Mouse (Mus musculus) limb, embryonic 11.5 days (tissue): ENCODE data around the gene Usp35. TPM values are rescaled to one million over a fixed set of nuclear protein-coding genes. Genes with fewer than 3 reads are reported as not detected.

Experiments used
- ATAC-seq: fragments of 200-750 bp; cut with Nextera tagmentation; 2 replicates; pipeline ENCODE4 v1.8.0; 2017; ENCODE audit warnings: low read depth; ENCODE audit not compliant: insufficient number of reproducible peaks, low FRiP score, low TSS enrichment
- DNase-seq: peaks from one replicate; pipeline ENCODE4 v3.0.0-alpha.2; 2015; ENCODE audit warnings: low spot score
- H3K27ac ChIP-seq: fragments of 300-500 bp; sonication (generic); replicated peaks from 2 replicates; pipeline ENCODE4 v1.5.1; 2014; ENCODE audit warnings: low read depth, mild to moderate bottlenecking, low read length
- H3K27me3 ChIP-seq: fragments of 300-500 bp; sonication (generic); 2 replicates; pipeline ENCODE4 v1.6.1; 2014; ENCODE audit warnings: mild to moderate bottlenecking, low read length, mixed read lengths; ENCODE audit not compliant: control insufficient read depth, insufficient read depth
- H3K36me3 ChIP-seq: fragments of 300-500 bp; sonication (generic); 2 replicates; pipeline ENCODE4 v1.6.1; 2014; ENCODE audit warnings: mild to moderate bottlenecking, low read length, moderate library complexity, mixed read lengths; ENCODE audit not compliant: control insufficient read depth, insufficient read depth
- H3K4me1 ChIP-seq: fragments of 300-500 bp; sonication (generic); 2 replicates; pipeline ENCODE4 v1.6.1; 2014; ENCODE audit warnings: low read length, mixed read lengths; ENCODE audit not compliant: control insufficient read depth, insufficient read depth
- H3K4me2 ChIP-seq: fragments of 300-500 bp; sonication (generic); 2 replicates; pipeline ENCODE4 v1.6.1; 2014; ENCODE audit warnings: low read depth, mild to moderate bottlenecking, moderate library complexity; ENCODE audit not compliant: severe bottlenecking
- H3K4me3 ChIP-seq: fragments of 300-500 bp; sonication (generic); 2 replicates; pipeline ENCODE4 v1.5.1; 2014; ENCODE audit warnings: low read depth, low read length
- H3K9ac ChIP-seq: fragments of 300-500 bp; sonication (generic); 2 replicates; pipeline ENCODE4 v1.6.1; 2014; ENCODE audit warnings: mild to moderate bottlenecking, low read length
- H3K9me3 ChIP-seq: fragments of 300-500 bp; sonication (generic); 2 replicates; pipeline ENCODE4 v1.6.1; 2016; ENCODE audit warnings: low read length; ENCODE audit not compliant: control insufficient read depth
- WGBS: fragments of 180-500 bp; shearing (Covaris S2); extraction: QIAGEN DNeasy Blood & Tissue Kit; methylation state at CpG from one replicate; pipeline ENCODE4 v1.1.7; 2014; 5-methylcytosine and 5-hydroxymethylcytosine counted together
- polyA plus RNA-seq: library from polyadenylated mRNA; unstranded; fragments of >200 nt; fragmentation: Nextera tagmentation; extraction: Ambion mirVana; gene quantifications from 2 replicates; pipeline ENCODE4 v1.2.1, GENCODE M21; 2014

Usp35 gene
- polyA plus RNA-seq, 1 experiment from 2014 or later = 2.5 TPM

- ATAC-seq (no peak), DNase-seq (no peak)
- no peak overlapping the region for H3K4me2 ChIP-seq
- no peaks in the 10 kb centered on the region for H3K9me3 ChIP-seq
- H3K9ac ChIP-seq = no peak overlapping the region
- H3K4me3 ChIP-seq = no peak overlapping the region
- no peak overlapping the region for H3K27ac ChIP-seq
- H3K36me3 ChIP-seq = no peaks in the 10 kb centered on the region
- H3K27me3 ChIP-seq = no peaks in the 10 kb centered on the region
- WGBS = 74% methylated on average over 5 of the region's 5 CpGs
- no peaks in the 10 kb centered on the region for H3K4me1 ChIP-seq
These were observed 28.3 kb upstream of the Usp35 start for GRCm38 (mm10) chr7:97360166-97360565.

GRCm38 (mm10) chr7:97358347-97358746 lies 26.5 kb upstream of the Usp35 start:
- no peaks in the 10 kb centered on the region for H3K36me3 ChIP-seq
- no peaks in the 10 kb centered on the region for H3K27me3 ChIP-seq
- no peak overlapping the region for H3K4me2 ChIP-seq
- ATAC-seq (no peak), DNase-seq (no peak)
- no peak overlapping the region for H3K4me3 ChIP-seq
- H3K4me1 ChIP-seq = no peaks in the 10 kb centered on the region
- no peak overlapping the region for H3K27ac ChIP-seq
- no peak overlapping the region for H3K9ac ChIP-seq
- WGBS = 88% methylated on average over 4 of the region's 4 CpGs
- no peaks in the 10 kb centered on the region for H3K9me3 ChIP-seq

GRCm38 (mm10) chr7:97357840-97358239 lies 26.0 kb upstream of the Usp35 start:
- H3K9ac ChIP-seq = no peak overlapping the region
- no peak overlapping the region for H3K4me2 ChIP-seq
- ATAC-seq = no peak
- 79% methylated on average over 3 of the region's 3 CpGs for WGBS
- H3K36me3 ChIP-seq = no peaks in the 10 kb centered on the region
- no peaks in the 10 kb centered on the region for H3K27me3 ChIP-seq
- no peaks in the 10 kb centered on the region for H3K9me3 ChIP-seq
- H3K27ac ChIP-seq = no peak overlapping the region
- H3K4me1 ChIP-seq = no peaks in the 10 kb centered on the region
- H3K4me3 ChIP-seq = no peak overlapping the region
- no peak for DNase-seq

GRCm38 (mm10) chr7:97356875-97357276 lies 25.1 kb upstream of the Usp35 start:
- no peak for DNase-seq

GRCm38 (mm10) chr7:97356253-97356652 lies 24.4 kb upstream of the Usp35 start:
- Histone ChIP-seq H3K27me3 (no peaks in the 10 kb centered on the region), H3K36me3 (no peaks in the 10 kb centered on the region), H3K4me2 (no peak overlapping the region), H3K4me3 (no peak overlapping the region), H3K9ac (no peak overlapping the region), H3K4me1 (no peaks in the 10 kb centered on the region), H3K27ac (no peak overlapping the region), H3K9me3 (no peaks in the 10 kb centered on the region)
- WGBS = 89% methylated on average over 5 of the region's 5 CpGs
- no peak for ATAC-seq
- DNase-seq = no peak

More at GRCm38 (mm10) chr7:97356875-97357276, 25.1 kb upstream of the Usp35 start:
- Histone ChIP-seq H3K27me3 (no peaks in the 10 kb centered on the region), H3K27ac (no peak overlapping the region), H3K4me2 (no peak overlapping the region), H3K4me3 (no peak overlapping the region), H3K4me1 (no peaks in the 10 kb centered on the region), H3K9me3 (no peaks in the 10 kb centered on the region), H3K36me3 (no peaks in the 10 kb centered on the region), H3K9ac (no peak overlapping the region)
- 81% methylated on average over 5 of the region's 5 CpGs for WGBS
- ATAC-seq = no peak

- DNase-seq = no peak
- no peak overlapping the region for H3K9ac ChIP-seq
These were observed 23.4 kb upstream of the Usp35 start for GRCm38 (mm10) chr7:97355068-97355841.

GRCm38 (mm10) chr7:97353356-97353755 lies 21.5 kb upstream of the Usp35 start:
- H3K27me3 ChIP-seq = no peaks in the 10 kb centered on the region
- WGBS = 90% methylated on average over 6 of the region's 6 CpGs
- no peaks in the 10 kb centered on the region for H3K9me3 ChIP-seq
- no peak overlapping the region for H3K27ac ChIP-seq
- ATAC-seq = no peak
- no peak overlapping the region for H3K4me3 ChIP-seq
- no peaks in the 10 kb centered on the region for H3K36me3 ChIP-seq
- no peaks in the 10 kb centered on the region for H3K4me1 ChIP-seq
- H3K4me2 ChIP-seq = no peak overlapping the region
- no peak overlapping the region for H3K9ac ChIP-seq
- no peak for DNase-seq

More at GRCm38 (mm10) chr7:97355068-97355841, 23.4 kb upstream of the Usp35 start:
- Histone ChIP-seq H3K4me3 (no peak overlapping the region), H3K4me2 (no peak overlapping the region), H3K27ac (no peak overlapping the region), H3K4me1 (no peaks in the 10 kb centered on the region), H3K9me3 (no peaks in the 10 kb centered on the region), H3K36me3 (no peaks in the 10 kb centered on the region), H3K27me3 (no peaks in the 10 kb centered on the region)
- ATAC-seq = no peak
- 46% methylated on average over 13 of the region's 13 CpGs for WGBS

GRCm38 (mm10) chr7:97351792-97352513 lies 20.1 kb upstream of the Usp35 start:
- Histone ChIP-seq H3K27ac (no peak overlapping the region), H3K9me3 (no peaks in the 10 kb centered on the region), H3K4me1 (no peaks in the 10 kb centered on the region), H3K27me3 (no peaks in the 10 kb centered on the region), H3K4me3 (no peak overlapping the region), H3K4me2 (no peak overlapping the region), H3K36me3 (no peaks in the 10 kb centered on the region), H3K9ac (no peak overlapping the region)
- no peak for ATAC-seq
- DNase-seq = no peak
- 87% methylated on average over 11 of the region's 11 CpGs for WGBS
